Mouse (Mus musculus): Measurements from ENCODE around the gene Men1. TPM values are rescaled to one million over a fixed set of nuclear protein-coding genes. Genes with fewer than 3 reads are reported as not detected.

Men1 gene
- polyA plus RNA-seq, 1 experiment from 2014 or later = 19.5 TPM

DNA sequence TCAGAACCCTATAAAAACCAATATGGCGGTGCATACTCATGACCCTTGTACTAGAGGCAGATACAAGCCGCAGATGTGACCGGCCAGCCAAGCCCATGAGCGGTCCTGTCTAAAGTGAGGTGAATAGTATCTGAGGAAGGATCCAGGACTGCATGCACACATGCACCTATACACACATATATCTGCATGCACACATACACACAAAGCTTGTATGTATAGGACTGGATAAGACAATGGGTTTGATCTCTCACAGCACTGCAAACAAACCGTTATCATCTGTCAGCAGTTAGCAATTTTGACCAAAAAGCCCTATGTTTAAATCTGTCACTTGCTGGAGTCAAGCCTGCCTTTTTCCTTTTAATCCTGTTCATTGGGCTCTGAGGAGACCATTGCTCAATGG, 32.7 kb upstream of the Men1 start:
- ATAC-seq (ENCODE audit: low read depth) = no peak
- Histone ChIP-seq H3K4me2 (ENCODE audit: low read depth, low read length) (no peak overlapping the region), H3K36me3 (ENCODE audit: control insufficient read depth, insufficient read depth) (peaks cover 14% of the 10 kb centered on the region), H3K9ac (ENCODE audit: low read depth, low read length) (no peak overlapping the region), H3K27ac (ENCODE audit: low read length) (peak overlapping the region; percentile 96), H3K9me3 (replicated peaks; ENCODE audit: control insufficient read depth, low read length) (no peaks in the 10 kb centered on the region), H3K27me3 (ENCODE audit: control insufficient read depth, insufficient read depth, low read depth, low read length) (no peaks in the 10 kb centered on the region), H3K4me1 (ENCODE audit: control insufficient read depth, low read depth, low read length) (peaks cover 87% of the 10 kb centered on the region), H3K4me3 (ENCODE audit: low read depth, low read length) (no peak overlapping the region)
- WGBS (ENCODE audit: insufficient replicate concordance) = 57% methylated on average over 5 of the region's 5 CpGs

- 10% methylated on average over 4 of the region's 4 CpGs for WGBS (ENCODE audit: insufficient replicate concordance)
- no peak for ATAC-seq (ENCODE audit: low read depth)
- Histone ChIP-seq H3K4me1 (ENCODE audit: control insufficient read depth, low read depth, low read length) (peaks cover 84% of the 10 kb centered on the region), H3K4me3 (ENCODE audit: low read depth, low read length) (no peak overlapping the region), H3K9ac (ENCODE audit: low read depth, low read length) (no peak overlapping the region), H3K27ac (ENCODE audit: low read length) (peak overlapping the region; percentile 96), H3K4me2 (ENCODE audit: low read depth, low read length) (no peak overlapping the region), H3K36me3 (ENCODE audit: control insufficient read depth, insufficient read depth) (peaks cover 12% of the 10 kb centered on the region), H3K27me3 (ENCODE audit: control insufficient read depth, insufficient read depth, low read depth, low read length) (no peaks in the 10 kb centered on the region), H3K9me3 (replicated peaks; ENCODE audit: control insufficient read depth, low read length) (no peaks in the 10 kb centered on the region)
These were observed 32.3 kb upstream of the Men1 start for GRCm38 (mm10) chr19:6302522-6302921.

DNA sequence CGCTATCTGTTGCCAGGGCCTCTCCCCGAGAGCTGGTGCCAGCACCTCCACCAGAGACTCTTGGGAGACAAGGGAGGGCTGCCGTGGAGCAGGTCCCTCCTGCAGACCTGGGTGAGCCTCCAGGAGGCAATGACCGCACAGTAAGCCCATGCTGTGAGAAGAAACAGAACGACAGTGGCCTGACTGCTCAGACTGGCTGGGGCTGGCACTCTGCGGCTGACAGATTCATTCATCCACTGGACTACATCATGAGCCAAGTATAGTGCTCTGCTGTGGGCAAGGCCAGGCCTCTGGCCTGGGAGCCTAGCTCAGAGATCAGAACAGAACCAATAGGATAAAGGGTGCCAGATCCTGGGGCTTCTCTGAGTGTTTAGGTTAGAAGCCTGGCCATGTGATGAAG, 30.9 kb upstream of the Men1 start:
- H3K27ac ChIP-seq (ENCODE audit: low read length) = peak overlapping the region; percentile 43
- H3K9me3 ChIP-seq (replicated peaks; ENCODE audit: control insufficient read depth, low read length) = no peaks in the 10 kb centered on the region
- no peak overlapping the region for H3K4me2 ChIP-seq (ENCODE audit: low read depth, low read length)
- ATAC-seq (ENCODE audit: low read depth) = no peak
- 57% methylated on average over 6 of the region's 6 CpGs for WGBS (ENCODE audit: insufficient replicate concordance)
- H3K4me3 ChIP-seq (ENCODE audit: low read depth, low read length) = no peak overlapping the region
- H3K9ac ChIP-seq (ENCODE audit: low read depth, low read length) = peak overlapping the region; percentile 32; the same call in 1 of the 2 replicates
- no peaks in the 10 kb centered on the region for H3K27me3 ChIP-seq (ENCODE audit: control insufficient read depth, insufficient read depth, low read depth, low read length)
- peaks cover 1% of the 10 kb centered on the region for H3K36me3 ChIP-seq (ENCODE audit: control insufficient read depth, insufficient read depth)
- peaks cover 73% of the 10 kb centered on the region for H3K4me1 ChIP-seq (ENCODE audit: control insufficient read depth, low read depth, low read length)

DNA sequence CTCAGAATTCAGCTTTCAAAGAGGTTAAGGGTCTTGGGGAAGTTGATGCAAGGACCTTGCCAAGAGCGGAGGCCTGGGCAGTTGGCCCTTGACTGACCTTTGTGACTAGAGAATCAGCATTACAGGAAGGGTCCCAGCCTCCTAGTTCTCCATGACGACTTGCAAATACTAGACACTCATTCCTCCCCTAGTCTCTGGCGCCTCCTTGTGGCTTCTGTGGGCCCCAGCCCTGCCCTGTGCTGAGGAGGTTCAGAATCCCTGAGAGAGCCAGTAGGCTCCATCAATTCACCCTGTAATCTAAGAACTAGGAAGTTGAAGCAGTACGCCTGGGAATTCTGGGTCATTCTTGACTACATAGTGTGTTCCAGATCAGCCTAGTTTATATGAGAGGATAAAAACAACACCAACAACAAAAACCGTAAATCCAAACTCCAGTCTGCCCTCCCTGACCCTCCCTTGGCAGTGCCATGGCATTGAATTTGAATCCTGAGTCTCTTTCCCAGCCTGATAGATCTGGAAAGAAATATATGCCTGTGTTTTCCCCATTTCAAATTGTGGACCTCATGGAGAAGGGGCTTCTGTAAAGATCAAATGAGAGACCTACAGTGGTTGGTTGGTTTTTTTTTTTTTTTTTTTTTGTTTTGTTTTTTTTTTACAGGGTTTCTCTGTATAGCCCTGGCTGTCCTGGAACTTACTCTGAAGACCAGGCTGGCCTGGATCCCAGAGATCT, 29.8 kb upstream of the Men1 start:
- Histone ChIP-seq H3K27me3 (ENCODE audit: control insufficient read depth, insufficient read depth, low read depth, low read length) (no peaks in the 10 kb centered on the region), H3K36me3 (ENCODE audit: control insufficient read depth, insufficient read depth) (no peaks in the 10 kb centered on the region), H3K9ac (ENCODE audit: low read depth, low read length) (peak overlapping the region; percentile 18; the same call in 1 of the 2 replicates), H3K4me2 (ENCODE audit: low read depth, low read length) (no peak overlapping the region), H3K27ac (ENCODE audit: low read length) (no peak overlapping the region), H3K4me3 (ENCODE audit: low read depth, low read length) (no peak overlapping the region), H3K9me3 (replicated peaks; ENCODE audit: control insufficient read depth, low read length) (no peaks in the 10 kb centered on the region), H3K4me1 (ENCODE audit: control insufficient read depth, low read depth, low read length) (peaks cover 61% of the 10 kb centered on the region)
- 20% methylated on average over 5 of the region's 5 CpGs for WGBS (ENCODE audit: insufficient replicate concordance)
- ATAC-seq (ENCODE audit: low read depth) = peak; percentile 31

- peak overlapping the region; percentile 72 for H3K4me3 ChIP-seq (ENCODE audit: low read depth, low read length)
- H3K4me1 ChIP-seq (ENCODE audit: control insufficient read depth, low read depth, low read length) = peaks cover 55% of the 10 kb centered on the region
- H3K27ac ChIP-seq (ENCODE audit: low read length) = peak overlapping the region; percentile 80
- H3K9ac ChIP-seq (ENCODE audit: low read depth, low read length) = peak overlapping the region; percentile 80
- H3K4me2 ChIP-seq (ENCODE audit: low read depth, low read length) = peak overlapping the region; percentile 96
- WGBS (ENCODE audit: insufficient replicate concordance) = 54% methylated on average over 8 of the region's 8 CpGs
- no peaks in the 10 kb centered on the region for H3K27me3 ChIP-seq (ENCODE audit: control insufficient read depth, insufficient read depth, low read depth, low read length)
- H3K36me3 ChIP-seq (ENCODE audit: control insufficient read depth, insufficient read depth) = no peaks in the 10 kb centered on the region
- H3K9me3 ChIP-seq (replicated peaks; ENCODE audit: control insufficient read depth, low read length) = no peaks in the 10 kb centered on the region
- ATAC-seq (ENCODE audit: low read depth) = no peak
These were observed 29.2 kb upstream of the Men1 start for GRCm38 (mm10) chr19:6305517-6306115.

- peak within 1 kb of the TSS; percentile 96 for H3K4me2 ChIP-seq (ENCODE audit: low read depth, low read length)
- no peaks in the 10 kb centered on the region for H3K9me3 ChIP-seq (replicated peaks; ENCODE audit: control insufficient read depth, low read length)
- H3K27me3 ChIP-seq (ENCODE audit: control insufficient read depth, insufficient read depth, low read depth, low read length) = no peaks in the 10 kb centered on the region
- peak within 1 kb of the TSS; percentile 80 for H3K27ac ChIP-seq (ENCODE audit: low read length)
- H3K4me3 ChIP-seq (ENCODE audit: low read depth, low read length) = peak within 1 kb of the TSS; percentile 72
- ATAC-seq (ENCODE audit: low read depth) = peak; percentile 87
- WGBS (ENCODE audit: insufficient replicate concordance) = under 1% methylated on average over 34 of the region's 38 CpGs
- no peaks in the 10 kb centered on the region for H3K36me3 ChIP-seq (ENCODE audit: control insufficient read depth, insufficient read depth)
- peak within 1 kb of the TSS; percentile 80 for H3K9ac ChIP-seq (ENCODE audit: low read depth, low read length)
- peaks cover 49% of the 10 kb centered on the region for H3K4me1 ChIP-seq (ENCODE audit: control insufficient read depth, low read depth, low read length)
These were observed 28.6 kb upstream of the Men1 start, which contains the start of gene Cdc42bpg for GRCm38 (mm10) chr19:6306137-6306551. Gene Cdc42bpg, plus strand, starts transcription at chr19:6306456.

- H3K27ac ChIP-seq (ENCODE audit: low read length) = peak overlapping the region; percentile 55
- peak overlapping the region; percentile 96 for H3K4me2 ChIP-seq (ENCODE audit: low read depth, low read length)
- H3K9me3 ChIP-seq (replicated peaks; ENCODE audit: control insufficient read depth, low read length) = no peaks in the 10 kb centered on the region
- no peaks in the 10 kb centered on the region for H3K36me3 ChIP-seq (ENCODE audit: control insufficient read depth, insufficient read depth)
- peak overlapping the region; percentile 72 for H3K4me3 ChIP-seq (ENCODE audit: low read depth, low read length)
- peak; percentile 51 for ATAC-seq (ENCODE audit: low read depth)
- peak overlapping the region; percentile 80 for H3K9ac ChIP-seq (ENCODE audit: low read depth, low read length)
- H3K27me3 ChIP-seq (ENCODE audit: control insufficient read depth, insufficient read depth, low read depth, low read length) = no peaks in the 10 kb centered on the region
- peaks cover 45% of the 10 kb centered on the region for H3K4me1 ChIP-seq (ENCODE audit: control insufficient read depth, low read depth, low read length)
- WGBS (ENCODE audit: insufficient replicate concordance) = 0% methylated on average over 33 of the region's 34 CpGs
These were observed 28.2 kb upstream of the Men1 start for GRCm38 (mm10) chr19:6306586-6306985.

DNA sequence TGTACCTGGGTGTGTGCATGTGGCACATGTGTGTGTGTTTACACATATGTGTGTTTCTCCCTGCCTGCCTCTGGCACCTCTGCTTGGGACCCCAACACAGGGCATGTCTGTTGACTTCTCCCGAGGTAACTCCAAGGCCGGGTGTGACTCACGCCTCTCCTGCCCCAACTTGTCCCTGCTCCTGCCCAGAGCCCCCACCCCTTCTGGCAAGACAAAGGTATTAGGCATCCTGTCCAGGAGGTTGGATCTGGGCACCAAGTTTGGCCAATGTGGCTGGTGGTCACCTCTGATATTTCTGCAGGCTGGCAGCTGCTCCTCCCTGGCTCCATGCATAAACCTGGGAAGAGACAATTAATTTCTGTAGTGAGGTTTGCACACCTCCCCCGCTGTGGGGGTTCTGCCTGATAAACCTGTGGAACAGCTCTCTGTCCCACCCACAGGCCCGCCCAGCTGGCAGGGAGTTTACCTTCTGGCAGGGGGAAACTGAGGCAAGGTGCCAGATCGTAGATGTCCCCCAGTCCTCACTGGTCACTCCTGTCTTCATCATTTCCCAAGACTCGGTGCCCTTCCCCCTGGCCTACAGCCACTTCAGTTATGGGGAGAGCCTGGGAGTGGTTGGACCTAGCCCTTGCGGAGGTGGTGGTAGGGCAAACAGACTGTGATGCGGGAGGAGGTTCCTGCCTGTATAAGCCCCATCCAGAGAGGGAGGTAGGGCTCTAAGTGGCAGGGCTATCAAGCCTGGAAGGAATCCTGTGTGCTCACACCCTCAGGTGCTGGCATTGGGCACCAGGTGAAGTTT, 26.8 kb upstream of the Men1 start:
- Histone ChIP-seq H3K36me3 (ENCODE audit: control insufficient read depth, insufficient read depth) (no peaks in the 10 kb centered on the region), H3K4me1 (ENCODE audit: control insufficient read depth, low read depth, low read length) (peaks cover 32% of the 10 kb centered on the region), H3K9me3 (replicated peaks; ENCODE audit: control insufficient read depth, low read length) (no peaks in the 10 kb centered on the region), H3K4me3 (ENCODE audit: low read depth, low read length) (no peak overlapping the region), H3K9ac (ENCODE audit: low read depth, low read length) (no peak overlapping the region), H3K27me3 (ENCODE audit: control insufficient read depth, insufficient read depth, low read depth, low read length) (no peaks in the 10 kb centered on the region), H3K27ac (ENCODE audit: low read length) (no peak overlapping the region), H3K4me2 (ENCODE audit: low read depth, low read length) (peak overlapping the region; percentile 96; the same call in 1 of the 2 replicates)
- WGBS (ENCODE audit: insufficient replicate concordance) = 64% methylated on average over 9 of the region's 9 CpGs
- ATAC-seq (ENCODE audit: low read depth) = peak; percentile 12; the same call in 1 of the 2 replicates

Measured in liver, embryonic 16.5 days (tissue).